Mouse (Mus musculus) embryonic facial prominence, embryonic 12.5 days (tissue): ENCODE data around the gene Sord. TPM values are rescaled to one million over a fixed set of nuclear protein-coding genes. Genes with fewer than 3 reads are reported as not detected.
"Not testable (repeated sequence)": the region's sequence is repeated elsewhere in the genome, so short reads cannot be mapped to it uniquely, and the experiment has no call there.

ENCODE experiments used
- ATAC-seq: fragments of 200-750 bp; cut with Nextera tagmentation; 2 replicates; pipeline ENCODE4 v1.8.0; 2017; ENCODE audit not compliant: insufficient number of reproducible peaks, insufficient read depth, low FRiP score, low TSS enrichment
- H3K27ac ChIP-seq: fragments of 300-500 bp; sonication (generic); 2 replicates; pipeline ENCODE4 v1.5.1; 2016; ENCODE audit warnings: mild to moderate bottlenecking
- H3K27me3 ChIP-seq: fragments of 300-500 bp; sonication (generic); 2 replicates; pipeline ENCODE4 v1.6.1; 2016; ENCODE audit warnings: mild to moderate bottlenecking, moderate library complexity
- H3K36me3 ChIP-seq: fragments of 300-500 bp; sonication (generic); 2 replicates; pipeline ENCODE4 v1.6.1; 2016; ENCODE audit warnings: mild to moderate bottlenecking
- H3K4me1 ChIP-seq: fragments of 300-500 bp; sonication (generic); 2 replicates; pipeline ENCODE4 v1.6.1; 2016
- H3K4me2 ChIP-seq: fragments of 300-500 bp; sonication (generic); replicated peaks from 2 replicates; pipeline ENCODE4 v1.6.1; 2016; ENCODE audit warnings: mild to moderate bottlenecking, moderate library complexity
- H3K4me3 ChIP-seq: fragments of 300-500 bp; sonication (generic); 2 replicates; pipeline ENCODE4 v1.5.1; 2016; ENCODE audit warnings: mild to moderate bottlenecking
- H3K9ac ChIP-seq: fragments of 300-500 bp; sonication (generic); 2 replicates; pipeline ENCODE4 v1.6.1; 2016; ENCODE audit warnings: mild to moderate bottlenecking, moderate library complexity
- H3K9me3 ChIP-seq: fragments of 300-500 bp; sonication (generic); 2 replicates; pipeline ENCODE4 v1.6.1; 2016; ENCODE audit warnings: mild to moderate bottlenecking, moderate library complexity
- WGBS: fragments of 180-500 bp; shearing (Covaris S2); methylation state at CpG from one replicate; pipeline ENCODE4 v1.1.7; 2016; 5-methylcytosine and 5-hydroxymethylcytosine counted together
- polyA plus RNA-seq: library from polyadenylated mRNA; unstranded; fragments of >200 nt; fragmentation: Nextera tagmentation; extraction: Ambion mirVana; gene quantifications from 2 replicates; pipeline ENCODE4 v1.2.1, GENCODE M21; 2016

The Sord gene
- polyA plus RNA-seq, result 18.9 and 24.9 TPM in 2 replicates

- H3K4me3 ChIP-seq, result peak within 1 kb of the TSS; percentile 47
- peak; percentile 92 for ATAC-seq
- no peaks in the 10 kb centered on the region for H3K9me3 ChIP-seq
- no peaks in the 10 kb centered on the region; the same call in 1 of the 2 replicates for H3K4me1 ChIP-seq
- WGBS, result 1% methylated on average over 35 of the region's 35 CpGs
- H3K9ac ChIP-seq, result peak within 1 kb of the TSS; percentile 31
- H3K27ac ChIP-seq, result peak within 1 kb of the TSS; percentile 72
- no peaks in the 10 kb centered on the region for H3K36me3 ChIP-seq
- H3K27me3 ChIP-seq, result no peaks in the 10 kb centered on the region
- H3K4me2 ChIP-seq, result peak within 1 kb of the TSS; percentile 90
Measured at GRCm38 (mm10) chr2:122234611-122235288, at the start of gene Sord. TSS of gene Sord (plus strand) at chr2:122234749.

GRCm38 (mm10) chr2:122185086-122185485, 49.5 kb upstream of the Sord start:
- no peak for ATAC-seq
- Histone ChIP-seq H3K4me2 (no peak overlapping the region), H3K4me3 (no peak overlapping the region), H3K9ac (no peak overlapping the region), H3K9me3 (no peaks in the 10 kb centered on the region), H3K36me3 (no peaks in the 10 kb centered on the region), H3K27me3 (no peaks in the 10 kb centered on the region), H3K4me1 (no peaks in the 10 kb centered on the region), H3K27ac (no peak overlapping the region)
- 91% methylated on average over 4 of the region's 4 CpGs for WGBS

- 85% methylated on average over 17 of the region's 17 CpGs for WGBS
- H3K4me1 ChIP-seq, result no peaks in the 10 kb centered on the region
- ATAC-seq, result no peak
- no peaks in the 10 kb centered on the region for H3K27me3 ChIP-seq
- H3K36me3 ChIP-seq, result no peaks in the 10 kb centered on the region
- H3K27ac ChIP-seq, result no peak within 1 kb of the TSS
- H3K9ac ChIP-seq, result no peak within 1 kb of the TSS
- H3K4me2 ChIP-seq, result no peak within 1 kb of the TSS
- no peaks in the 10 kb centered on the region for H3K9me3 ChIP-seq
- no peak within 1 kb of the TSS for H3K4me3 ChIP-seq
Measured at GRCm38 (mm10) chr2:122186106-122186505, 48.4 kb upstream of the Sord start, which contains the start of the genes Patl2 and Terb2. TSS of gene Patl2 (minus strand) at chr2:122186189. TSS of gene Terb2 (plus strand) at chr2:122186272.

- 88% methylated on average over 3 of the region's 3 CpGs for WGBS
- no peaks in the 10 kb centered on the region for H3K9me3 ChIP-seq
- no peak overlapping the region for H3K27ac ChIP-seq
- no peak for ATAC-seq
- no peaks in the 10 kb centered on the region for H3K36me3 ChIP-seq
- no peak overlapping the region for H3K4me2 ChIP-seq
- H3K4me1 ChIP-seq, result no peaks in the 10 kb centered on the region
- no peaks in the 10 kb centered on the region for H3K27me3 ChIP-seq
- H3K4me3 ChIP-seq, result no peak overlapping the region
- H3K9ac ChIP-seq, result no peak overlapping the region
Measured at GRCm38 (mm10) chr2:122186751-122187150, 47.8 kb upstream of the Sord start.

GRCm38 (mm10) chr2:122191849-122192248, 42.7 kb upstream of the Sord start:
- H3K4me2 ChIP-seq, result no peak overlapping the region
- no peak for ATAC-seq
- H3K4me3 ChIP-seq, result no peak overlapping the region
- no peak overlapping the region for H3K9ac ChIP-seq
- no peaks in the 10 kb centered on the region for H3K9me3 ChIP-seq
- no peaks in the 10 kb centered on the region for H3K27me3 ChIP-seq
- no peaks in the 10 kb centered on the region for H3K36me3 ChIP-seq
- H3K27ac ChIP-seq, result no peak overlapping the region
- H3K4me1 ChIP-seq, result no peaks in the 10 kb centered on the region
- WGBS, result 82% methylated on average over 3 of the region's 3 CpGs

GRCm38 (mm10) chr2:122194509-122194929, 40.0 kb upstream of the Sord start:
- H3K9me3 ChIP-seq, result no peaks in the 10 kb centered on the region
- no peak overlapping the region for H3K9ac ChIP-seq
- no peaks in the 10 kb centered on the region for H3K36me3 ChIP-seq
- no peak overlapping the region for H3K4me3 ChIP-seq
- no peak for ATAC-seq
- H3K27me3 ChIP-seq, result no peaks in the 10 kb centered on the region
- H3K4me2 ChIP-seq, result no peak overlapping the region
- H3K27ac ChIP-seq, result no peak overlapping the region
- WGBS, result 62% methylated on average over 1 of the region's 1 CpGs
- H3K4me1 ChIP-seq, result no peaks in the 10 kb centered on the region

GRCm38 (mm10) chr2:122201501-122201900, 33.0 kb upstream of the Sord start:
- WGBS, result 86% methylated on average over 1 of the region's 1 CpGs
- Histone ChIP-seq H3K4me3 (no peak overlapping the region), H3K4me1 (no peaks in the 10 kb centered on the region), H3K36me3 (no peaks in the 10 kb centered on the region), H3K9me3 (no peaks in the 10 kb centered on the region), H3K4me2 (no peak overlapping the region), H3K9ac (no peak overlapping the region), H3K27me3 (no peaks in the 10 kb centered on the region), H3K27ac (no peak overlapping the region)
- ATAC-seq, result no peak

- no peaks in the 10 kb centered on the region for H3K36me3 ChIP-seq
- H3K9ac ChIP-seq, result no peak overlapping the region
- H3K4me1 ChIP-seq, result no peaks in the 10 kb centered on the region
- no peaks in the 10 kb centered on the region for H3K27me3 ChIP-seq
- no peak overlapping the region for H3K27ac ChIP-seq
- ATAC-seq, result no peak
- no peak overlapping the region for H3K4me2 ChIP-seq
- no peak overlapping the region for H3K4me3 ChIP-seq
- no peaks in the 10 kb centered on the region for H3K9me3 ChIP-seq
- WGBS, result 61% methylated on average over 2 of the region's 2 CpGs
Measured at GRCm38 (mm10) chr2:122206440-122207107, 28.0 kb upstream of the Sord start.

GRCm38 (mm10) chr2:122210534-122211228, 23.9 kb upstream of the Sord start:
- no peak overlapping the region for H3K4me2 ChIP-seq
- ATAC-seq, result no peak
- WGBS, result 61% methylated on average over 3 of the region's 3 CpGs
- no peak overlapping the region for H3K4me3 ChIP-seq
- H3K27ac ChIP-seq, result no peak overlapping the region
- H3K9ac ChIP-seq, result no peak overlapping the region
- no peaks in the 10 kb centered on the region for H3K9me3 ChIP-seq
- H3K36me3 ChIP-seq, result no peaks in the 10 kb centered on the region
- no peaks in the 10 kb centered on the region for H3K27me3 ChIP-seq
- H3K4me1 ChIP-seq, result no peaks in the 10 kb centered on the region

- not testable (repeated sequence) for H3K27ac ChIP-seq, H3K4me2 ChIP-seq, H3K27me3 ChIP-seq, H3K9me3 ChIP-seq, H3K36me3 ChIP-seq, H3K4me3 ChIP-seq, H3K4me1 ChIP-seq, H3K9ac ChIP-seq, ATAC-seq
- 86% methylated on average over 4 of the region's 4 CpGs for WGBS
Measured at GRCm38 (mm10) chr2:122217075-122217474, 17.5 kb upstream of the Sord start.

- Histone ChIP-seq H3K36me3 (no peaks in the 10 kb centered on the region), H3K27me3 (no peaks in the 10 kb centered on the region), H3K27ac (no peak overlapping the region), H3K4me3 (no peak overlapping the region), H3K9me3 (no peaks in the 10 kb centered on the region), H3K4me2 (no peak overlapping the region), H3K4me1 (no peaks in the 10 kb centered on the region), H3K9ac (no peak overlapping the region)
- no peak for ATAC-seq
- 75% methylated on average over 2 of the region's 2 CpGs for WGBS
Measured at GRCm38 (mm10) chr2:122218234-122218633, 16.3 kb upstream of the Sord start.

- Histone ChIP-seq H3K9me3 (no peaks in the 10 kb centered on the region), H3K4me3 (no peak overlapping the region), H3K27ac (no peak overlapping the region), H3K27me3 (no peaks in the 10 kb centered on the region), H3K36me3 (no peaks in the 10 kb centered on the region), H3K4me2 (no peak overlapping the region), H3K9ac (no peak overlapping the region), H3K4me1 (no peaks in the 10 kb centered on the region)
- no peak for ATAC-seq
- WGBS, result 77% methylated on average over 4 of the region's 4 CpGs
Measured at GRCm38 (mm10) chr2:122221378-122221777, 13.2 kb upstream of the Sord start.
